Mouse (Mus musculus): ENCODE data around the gene Rrnad1. TPM values are rescaled to one million over a fixed set of nuclear protein-coding genes. Genes with fewer than 3 reads are reported as not detected.

Rrnad1 gene
- polyA plus RNA-seq, 1 experiment = 17.8 TPM

GRCm38 (mm10) chr3:87970184-87970938 is 39.8 kb upstream of the Rrnad1 start:
- TF ChIP-seq CTCF (IDR thresholded peaks at IDR 0.05; ENCODE audit: low read depth, low read length) (no peak), POLR2A (IDR thresholded peaks at IDR 0.05; ENCODE audit: borderline replicate concordance, low read depth, low read length) (no peak)
- Histone ChIP-seq H3K27ac (ENCODE audit: insufficient read depth, low read depth, low read length) (no peak overlapping the region), H3K4me1 (ENCODE audit: control insufficient read depth, insufficient read depth, low read length) (no peaks in the 10 kb centered on the region), H3K4me3 (ENCODE audit: insufficient read depth, low read length) (peak overlapping the region; percentile 41)

- H3K27ac ChIP-seq (ENCODE audit: insufficient read depth, low read depth, low read length) = no peak overlapping the region
- TF ChIP-seq CTCF (IDR thresholded peaks at IDR 0.05; ENCODE audit: low read depth, low read length) (peak; percentile 70), POLR2A (IDR thresholded peaks at IDR 0.05; ENCODE audit: borderline replicate concordance, low read depth, low read length) (no peak)
- H3K4me3 ChIP-seq (ENCODE audit: insufficient read depth, low read length) = peak overlapping the region; percentile 51
- H3K4me1 ChIP-seq (ENCODE audit: control insufficient read depth, insufficient read depth, low read length) = peaks cover 2% of the 10 kb centered on the region; the same call in 1 of the 2 replicates
These were observed 30.2 kb upstream of the Rrnad1 start for GRCm38 (mm10) chr3:87960586-87961191.

GRCm38 (mm10) chr3:87960191-87960585 is 29.7 kb upstream of the Rrnad1 start:
- H3K4me1 ChIP-seq (ENCODE audit: control insufficient read depth, insufficient read depth, low read length) = peaks cover 2% of the 10 kb centered on the region; the same call in 1 of the 2 replicates
- no peak overlapping the region for H3K27ac ChIP-seq (ENCODE audit: insufficient read depth, low read depth, low read length)
- peak overlapping the region; percentile 51 for H3K4me3 ChIP-seq (ENCODE audit: insufficient read depth, low read length)
- TF ChIP-seq POLR2A (IDR thresholded peaks at IDR 0.05; ENCODE audit: borderline replicate concordance, low read depth, low read length) (no peak), CTCF (IDR thresholded peaks at IDR 0.05; ENCODE audit: low read depth, low read length) (no peak)

GRCm38 (mm10) chr3:87959371-87959770 is 28.9 kb upstream of the Rrnad1 start:
- H3K4me3 ChIP-seq (ENCODE audit: insufficient read depth, low read length) = no peak overlapping the region
- no peak for TF ChIP-seq POLR2A (IDR thresholded peaks at IDR 0.05; ENCODE audit: borderline replicate concordance, low read depth, low read length)
- H3K27ac ChIP-seq (ENCODE audit: insufficient read depth, low read depth, low read length) = no peak overlapping the region
- H3K4me1 ChIP-seq (ENCODE audit: control insufficient read depth, insufficient read depth, low read length) = peaks cover 2% of the 10 kb centered on the region; the same call in 1 of the 2 replicates

DNA sequence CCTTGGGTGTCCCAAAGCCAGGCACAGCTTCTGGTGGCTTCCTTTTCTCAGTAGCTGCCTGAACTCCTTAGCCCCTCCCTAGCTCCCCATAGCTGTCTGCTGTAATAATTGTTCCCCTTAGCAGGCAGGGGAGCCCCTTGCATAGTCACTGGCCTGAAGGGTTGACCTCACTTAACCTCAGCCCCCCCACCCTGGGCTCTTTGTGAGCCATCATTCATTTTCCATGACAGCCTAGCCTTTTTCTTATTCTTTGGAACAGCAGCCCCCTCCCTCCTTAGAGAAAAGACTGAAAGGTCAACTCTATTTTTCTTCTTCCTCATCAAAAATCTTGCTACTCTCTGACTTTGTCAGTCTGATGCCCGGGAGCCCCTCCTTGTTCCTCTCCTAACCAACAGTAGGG is 28.4 kb upstream of the Rrnad1 start:
- Histone ChIP-seq H3K4me3 (ENCODE audit: insufficient read depth, low read length) (no peak overlapping the region), H3K4me1 (ENCODE audit: control insufficient read depth, insufficient read depth, low read length) (peaks cover 2% of the 10 kb centered on the region; the same call in 1 of the 2 replicates), H3K27ac (ENCODE audit: insufficient read depth, low read depth, low read length) (no peak overlapping the region)
- TF ChIP-seq POLR2A (IDR thresholded peaks at IDR 0.05; ENCODE audit: borderline replicate concordance, low read depth, low read length) (no peak), CTCF (IDR thresholded peaks at IDR 0.05; ENCODE audit: low read depth, low read length) (no peak)

- TF ChIP-seq CTCF (IDR thresholded peaks at IDR 0.05; ENCODE audit: low read depth, low read length) = no peak
- TF ChIP-seq POLR2A (IDR thresholded peaks at IDR 0.05; ENCODE audit: borderline replicate concordance, low read depth, low read length) = no peak
- H3K4me3 ChIP-seq (ENCODE audit: insufficient read depth, low read length) = no peak overlapping the region
- H3K4me1 ChIP-seq (ENCODE audit: control insufficient read depth, insufficient read depth, low read length) = peaks cover 2% of the 10 kb centered on the region; the same call in 1 of the 2 replicates
- no peak overlapping the region for H3K27ac ChIP-seq (ENCODE audit: insufficient read depth, low read depth, low read length)
These were observed 28.0 kb upstream of the Rrnad1 start for GRCm38 (mm10) chr3:87958476-87958875.

GRCm38 (mm10) chr3:87958056-87958455 is 27.5 kb upstream of the Rrnad1 start:
- Histone ChIP-seq H3K4me1 (ENCODE audit: control insufficient read depth, insufficient read depth, low read length) (peaks cover 2% of the 10 kb centered on the region; the same call in 1 of the 2 replicates), H3K4me3 (ENCODE audit: insufficient read depth, low read length) (no peak overlapping the region), H3K27ac (ENCODE audit: insufficient read depth, low read depth, low read length) (no peak overlapping the region)
- TF ChIP-seq CTCF (IDR thresholded peaks at IDR 0.05; ENCODE audit: low read depth, low read length) = no peak
- TF ChIP-seq POLR2A (IDR thresholded peaks at IDR 0.05; ENCODE audit: borderline replicate concordance, low read depth, low read length) = no peak

DNA sequence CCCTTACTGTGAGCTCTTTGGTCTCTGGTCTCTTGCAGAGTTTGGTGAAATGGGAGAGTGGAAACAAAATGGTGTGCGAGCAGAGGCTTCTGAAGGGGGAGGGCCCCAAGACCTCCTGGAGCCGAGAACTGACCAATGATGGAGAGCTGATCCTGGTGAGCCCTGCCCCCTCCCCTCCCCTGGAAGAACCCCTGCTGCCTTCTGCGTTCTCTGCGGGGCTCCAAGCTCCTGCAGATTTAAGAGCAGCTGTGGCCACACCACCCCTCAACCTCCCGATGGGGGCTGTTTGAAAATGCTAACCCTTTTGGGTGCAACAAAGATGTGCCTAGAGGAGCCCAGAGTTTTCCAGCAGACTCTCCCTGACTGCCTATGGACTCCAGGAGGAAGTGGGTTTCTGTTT is 21.9 kb upstream of the Rrnad1 start:
- no peak overlapping the region for H3K4me3 ChIP-seq (ENCODE audit: insufficient read depth, low read length)
- TF ChIP-seq CTCF (IDR thresholded peaks at IDR 0.05; ENCODE audit: low read depth, low read length) (no peak), POLR2A (IDR thresholded peaks at IDR 0.05; ENCODE audit: borderline replicate concordance, low read depth, low read length) (no peak)
- H3K27ac ChIP-seq (ENCODE audit: insufficient read depth, low read depth, low read length) = no peak overlapping the region
- H3K4me1 ChIP-seq (ENCODE audit: control insufficient read depth, insufficient read depth, low read length) = no peaks in the 10 kb centered on the region

DNA sequence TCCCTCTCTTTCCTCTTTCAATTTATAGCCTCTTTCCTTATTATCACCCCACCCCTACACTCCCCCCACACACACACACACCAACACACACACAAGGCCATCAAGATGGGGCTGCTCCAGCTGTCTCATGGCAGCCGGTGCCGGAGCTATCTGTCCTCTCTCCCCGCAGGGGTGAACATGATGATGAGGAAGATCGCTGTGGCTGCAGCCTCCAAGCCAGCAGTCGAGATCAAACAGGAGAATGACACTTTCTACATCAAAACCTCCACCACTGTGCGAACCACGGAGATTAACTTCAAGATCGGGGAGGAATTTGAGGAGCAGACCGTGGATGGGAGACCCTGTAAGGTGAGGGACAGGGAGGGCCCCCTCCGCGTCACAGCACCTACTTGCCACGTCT is 21.4 kb upstream of the Rrnad1 start:
- Histone ChIP-seq H3K4me1 (ENCODE audit: control insufficient read depth, insufficient read depth, low read length) (peaks cover 1% of the 10 kb centered on the region; the same call in 1 of the 2 replicates), H3K27ac (ENCODE audit: insufficient read depth, low read depth, low read length) (no peak overlapping the region), H3K4me3 (ENCODE audit: insufficient read depth, low read length) (no peak overlapping the region)
- no peak for TF ChIP-seq POLR2A (IDR thresholded peaks at IDR 0.05; ENCODE audit: borderline replicate concordance, low read depth, low read length)
- TF ChIP-seq CTCF (IDR thresholded peaks at IDR 0.05; ENCODE audit: low read depth, low read length) = no peak

DNA sequence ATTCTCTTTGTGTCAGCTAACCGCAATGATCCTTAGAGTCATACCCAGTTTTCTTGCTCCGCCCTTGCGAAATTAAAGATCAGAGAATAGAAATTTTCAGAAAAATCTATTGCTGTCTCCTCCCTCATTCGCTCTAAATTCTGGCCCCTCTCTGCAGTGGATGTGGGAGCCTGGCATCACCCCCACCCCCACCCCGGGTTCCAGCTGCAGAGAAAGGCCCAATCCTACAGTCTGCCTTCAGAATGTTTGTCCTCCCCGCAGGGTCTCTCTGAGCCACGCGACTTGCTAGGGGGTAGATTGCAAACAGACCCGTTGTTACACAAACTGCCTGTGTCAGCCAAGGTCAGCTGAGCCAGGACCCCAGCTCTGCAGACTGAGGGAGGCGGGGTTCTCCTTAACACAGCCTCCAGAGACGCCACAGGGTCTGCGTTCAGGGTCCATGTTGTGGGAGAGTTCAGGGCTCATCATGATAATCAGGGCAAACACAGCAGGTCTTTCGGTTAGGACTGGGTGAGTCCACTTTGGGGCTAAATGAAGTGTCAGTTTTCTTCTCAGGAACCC is 19.5 kb upstream of the Rrnad1 start:
- H3K4me3 ChIP-seq (ENCODE audit: insufficient read depth, low read length) = no peak overlapping the region
- no peak overlapping the region for H3K27ac ChIP-seq (ENCODE audit: insufficient read depth, low read depth, low read length)
- TF ChIP-seq CTCF (IDR thresholded peaks at IDR 0.05; ENCODE audit: low read depth, low read length) = no peak
- no peak for TF ChIP-seq POLR2A (IDR thresholded peaks at IDR 0.05; ENCODE audit: borderline replicate concordance, low read depth, low read length)
- peaks cover 6% of the 10 kb centered on the region; the same call in 1 of the 2 replicates for H3K4me1 ChIP-seq (ENCODE audit: control insufficient read depth, insufficient read depth, low read length)

Measured in bone marrow macrophage, adult 2 months (primary cell).